Mouse (Mus musculus) thymus, adult 2 months (tissue): ENCODE results near the gene Arhgef6. TPM values are rescaled to one million over a fixed set of nuclear protein-coding genes. Genes with fewer than 3 reads are reported as not detected.

Experiments used
- DNase-seq: peaks from one replicate; pipeline ENCODE4 v3.0.0; 2021
- H3K27ac ChIP-seq: fragments of 200-500 bp; 2 replicates; pipeline ENCODE4 v1.5.1; 2012; ENCODE audit warnings: low read length, control low read depth; ENCODE audit not compliant: control insufficient read depth, insufficient read depth
- H3K27me3 ChIP-seq: fragments of 200-500 bp; 2 replicates; pipeline ENCODE4 v1.6.1; 2012; ENCODE audit warnings: mild to moderate bottlenecking, low read length, moderate library complexity, mixed read lengths; ENCODE audit not compliant: control insufficient read depth, insufficient read depth
- H3K36me3 ChIP-seq: fragments of 200-500 bp; 2 replicates; pipeline ENCODE4 v1.6.1; 2012; ENCODE audit warnings: mild to moderate bottlenecking, low read length, moderate library complexity; ENCODE audit not compliant: control insufficient read depth, insufficient read depth
- H3K4me1 ChIP-seq: fragments of 200-500 bp; replicated peaks from 2 replicates; pipeline ENCODE4 v1.6.1; 2012; ENCODE audit warnings: low read length; ENCODE audit not compliant: control insufficient read depth, insufficient read depth
- H3K4me3 ChIP-seq: fragments of 200-500 bp; 2 replicates; pipeline ENCODE4 v1.5.1; 2012; ENCODE audit warnings: mild to moderate bottlenecking, low read length, control low read depth, moderate library complexity; ENCODE audit not compliant: control insufficient read depth, insufficient read depth
- CTCF ChIP-seq: fragments of 200-500 bp; IDR thresholded peaks from 2 replicates; pipeline ENCODE4 v1.5.1; 2012; ENCODE audit warnings: mild to moderate bottlenecking, control low read depth, low read length, moderate library complexity, borderline replicate concordance; ENCODE audit not compliant: control insufficient read depth, poor library complexity, insufficient read depth; ENCODE audit errors: extremely low read depth
- POLR2A ChIP-seq: fragments of 200-500 bp; IDR thresholded peaks from 2 replicates; pipeline ENCODE4 v1.6.1; 2012; ENCODE audit warnings: mild to moderate bottlenecking, low read length, control low read depth, moderate library complexity; ENCODE audit not compliant: control insufficient read depth, poor library complexity, insufficient read depth; ENCODE audit errors: extremely low read depth
- WGBS: fragments of 180-500 bp; shearing (Covaris S2); methylation state at CpG from one replicate; pipeline ENCODE4 v1.1.7; 2018; 5-methylcytosine and 5-hydroxymethylcytosine counted together
- polyA plus RNA-seq: library from polyadenylated mRNA; depleted of rRNA; stranded (reverse); fragments of >200 nt; gene quantifications from 2 replicates; pipeline ENCODE4 v1.2.3, GENCODE M21; 2012

Arhgef6 gene
- polyA plus RNA-seq, 1 experiment, result 78.3 TPM

- WGBS, result 18% methylated on average over 6 of the region's 6 CpGs
- H3K27ac ChIP-seq, result no peak overlapping the region; the same call in 1 of the 2 replicates
- TF ChIP-seq CTCF, result no peak
- TF ChIP-seq POLR2A, result no peak
These were observed 31.8 kb downstream of the Arhgef6 start for GRCm38 (mm10) chrX:57306747-57307146.

GRCm38 (mm10) chrX:57304784-57305287 is 33.7 kb downstream of the Arhgef6 start:
- TF ChIP-seq CTCF, result no peak
- peak; percentile 62 for DNase-seq
- Histone ChIP-seq H3K27ac (peak overlapping the region; percentile 98), H3K36me3 (peaks cover 3% of the 10 kb centered on the region; the same call in 1 of the 2 replicates), H3K27me3 (no peaks in the 10 kb centered on the region), H3K4me3 (peak overlapping the region; percentile 46), H3K4me1 (peaks cover 10% of the 10 kb centered on the region)
- 4% methylated on average over 3 of the region's 3 CpGs for WGBS

More at GRCm38 (mm10) chrX:57306747-57307146, 31.8 kb downstream of the Arhgef6 start:
- DNase-seq, result no peak
- H3K36me3 ChIP-seq, result peaks cover 3% of the 10 kb centered on the region; the same call in 1 of the 2 replicates
- H3K4me1 ChIP-seq, result peaks cover 15% of the 10 kb centered on the region
- H3K27me3 ChIP-seq, result no peaks in the 10 kb centered on the region
- no peak overlapping the region for H3K4me3 ChIP-seq

- DNase-seq, result no peak
- WGBS, result 64% methylated on average over 8 of the region's 8 CpGs
These were observed 35.2 kb downstream of the Arhgef6 start for GRCm38 (mm10) chrX:57303188-57303878.

GRCm38 (mm10) chrX:57298946-57299345 is 39.6 kb downstream of the Arhgef6 start:
- TF ChIP-seq CTCF, result no peak
- no peak for TF ChIP-seq POLR2A
- DNase-seq, result no peak
- Histone ChIP-seq H3K4me1 (no peaks in the 10 kb centered on the region; the same call in 1 of the 2 replicates), H3K36me3 (peaks cover 6% of the 10 kb centered on the region; the same call in 1 of the 2 replicates), H3K4me3 (no peak overlapping the region), H3K27me3 (no peaks in the 10 kb centered on the region), H3K27ac (no peak overlapping the region)
- WGBS, result 52% methylated on average over 7 of the region's 7 CpGs

More at GRCm38 (mm10) chrX:57303188-57303878, 35.2 kb downstream of the Arhgef6 start:
- TF ChIP-seq POLR2A (no peak), CTCF (no peak)
- peaks cover 3% of the 10 kb centered on the region; the same call in 1 of the 2 replicates for H3K36me3 ChIP-seq
- no peaks in the 10 kb centered on the region for H3K27me3 ChIP-seq
- H3K27ac ChIP-seq, result no peak overlapping the region
- no peak overlapping the region for H3K4me3 ChIP-seq
- peaks cover 5% of the 10 kb centered on the region for H3K4me1 ChIP-seq

GRCm38 (mm10) chrX:57288458-57288857 is 50.1 kb downstream of the Arhgef6 start:
- Histone ChIP-seq H3K4me1 (no peaks in the 10 kb centered on the region), H3K27me3 (no peaks in the 10 kb centered on the region), H3K27ac (no peak overlapping the region), H3K36me3 (peaks cover 4% of the 10 kb centered on the region; the same call in 1 of the 2 replicates), H3K4me3 (no peak overlapping the region)
- TF ChIP-seq CTCF (no peak), POLR2A (no peak)
- DNase-seq, result no peak
- WGBS, result 94% methylated on average over 3 of the region's 3 CpGs

- Histone ChIP-seq H3K27ac (no peak overlapping the region), H3K36me3 (no peaks in the 10 kb centered on the region), H3K4me1 (no peaks in the 10 kb centered on the region), H3K27me3 (no peaks in the 10 kb centered on the region), H3K4me3 (no peak overlapping the region)
- TF ChIP-seq POLR2A, result no peak
- no peak for TF ChIP-seq CTCF
- 95% methylated on average over 9 of the region's 9 CpGs for WGBS
- no peak for DNase-seq
These were observed 52.2 kb downstream of the Arhgef6 start for GRCm38 (mm10) chrX:57286281-57286680.

GRCm38 (mm10) chrX:57282184-57282583 is 56.3 kb downstream of the Arhgef6 start:
- TF ChIP-seq POLR2A (no peak), CTCF (no peak)
- H3K27me3 ChIP-seq, result no peaks in the 10 kb centered on the region
- H3K27ac ChIP-seq, result no peak overlapping the region
- no peak overlapping the region for H3K4me3 ChIP-seq
- 93% methylated on average over 3 of the region's 3 CpGs for WGBS
- no peaks in the 10 kb centered on the region for H3K4me1 ChIP-seq
- no peak for DNase-seq
- no peaks in the 10 kb centered on the region for H3K36me3 ChIP-seq
